Mouse (Mus musculus) myocyte (in vitro differentiated cells): ENCODE measurements around the gene Tmem45a.

Source experiments
- MAX ChIP-seq: IDR thresholded peaks from one replicate; pipeline ENCODE4 v1.6.1; 2011; ENCODE audit warnings: low read depth, mild to moderate bottlenecking, control low read depth
- POLR2A ChIP-seq: IDR thresholded peaks from one replicate; pipeline ENCODE4 v1.6.1; 2011; ENCODE audit warnings: low read depth, mild to moderate bottlenecking, control low read depth, moderate library complexity; ENCODE audit not compliant: insufficient read length
- POLR2AphosphoS2 ChIP-seq: IDR thresholded peaks from one replicate; pipeline ENCODE4 v1.6.1; 2011; ENCODE audit warnings: low read depth, control low read depth; ENCODE audit not compliant: insufficient read length
- TCF12 ChIP-seq: IDR thresholded peaks from one replicate; pipeline ENCODE4 v1.6.1; 2011; ENCODE audit warnings: mild to moderate bottlenecking, control low read depth; ENCODE audit not compliant: poor library complexity, insufficient read depth, severe bottlenecking
- USF1 ChIP-seq: IDR thresholded peaks from one replicate; pipeline ENCODE4 v1.6.1; 2011; ENCODE audit warnings: low read depth, mild to moderate bottlenecking, control low read depth, moderate library complexity

DNA sequence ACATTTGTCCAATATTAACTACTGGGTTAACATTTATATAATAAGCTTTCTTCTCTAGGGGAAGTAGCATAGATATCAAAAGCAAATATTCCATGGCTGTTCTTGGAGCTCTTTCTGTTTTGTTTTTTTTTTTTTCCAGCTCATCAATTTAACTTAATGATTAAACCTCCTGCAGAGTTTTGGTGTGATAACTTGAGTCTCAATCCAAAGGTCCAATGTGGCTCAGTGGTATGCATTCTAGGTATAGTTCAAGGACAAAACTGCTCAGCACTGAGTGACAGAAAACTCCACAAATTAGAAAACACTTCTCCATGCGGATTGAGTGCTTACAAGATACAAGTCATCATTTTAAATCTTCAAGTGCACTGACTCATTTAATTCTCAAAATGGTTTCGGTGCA, 100.0 kb downstream of the Tmem45a start:
- TF ChIP-seq POLR2A (no peak), TCF12 (no peak), USF1 (no peak), POLR2AphosphoS2 (no peak), MAX (no peak)
